Mouse (Mus musculus): ENCODE measurements around the gene Gmnc.

The Gmnc gene

DNA sequence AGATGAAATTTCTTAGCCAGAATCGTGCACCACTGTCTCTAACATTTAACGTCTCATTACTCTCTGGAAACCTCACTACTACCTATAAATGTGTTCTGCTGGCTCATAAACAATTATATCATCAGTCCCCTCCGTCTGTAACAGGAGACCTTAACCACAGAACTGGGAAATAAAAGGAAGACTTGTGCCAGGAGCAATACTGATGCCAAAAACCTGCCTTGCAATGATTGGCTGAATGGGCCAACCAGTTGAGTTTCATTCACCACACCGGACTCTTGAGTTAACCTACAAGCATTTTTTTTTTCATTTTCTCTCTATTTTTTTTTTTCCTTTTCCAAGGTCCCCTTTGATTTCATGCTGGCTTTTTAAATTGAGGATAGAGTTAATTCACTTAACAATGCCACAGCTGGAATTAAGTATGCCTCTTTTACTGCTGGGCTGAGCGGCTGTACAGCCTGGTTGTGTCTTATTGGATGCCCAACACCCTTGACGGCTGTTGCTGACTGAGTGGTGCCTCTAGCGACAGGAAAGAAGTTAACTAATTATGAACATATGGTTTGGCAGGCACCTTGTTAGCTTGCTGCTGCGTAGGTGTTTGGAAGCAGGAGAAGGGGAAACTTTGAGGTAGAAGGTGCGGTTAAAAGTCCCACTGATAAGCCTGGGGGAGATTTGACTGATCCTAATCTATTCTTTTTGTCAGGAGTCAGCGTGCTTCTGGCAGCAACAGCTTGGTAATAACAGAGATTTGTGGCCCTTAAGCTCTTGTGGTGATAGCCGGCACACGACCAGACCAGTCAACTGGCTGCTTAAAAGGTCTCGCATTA, at the start of gene Gmnc:
Gene Gmnc (minus strand): TSS at position 176 of the 824 bp plus-strand sequence.
- DNase-seq (ENCODE audit: low spot score in 2 of 2): no peak

DNA sequence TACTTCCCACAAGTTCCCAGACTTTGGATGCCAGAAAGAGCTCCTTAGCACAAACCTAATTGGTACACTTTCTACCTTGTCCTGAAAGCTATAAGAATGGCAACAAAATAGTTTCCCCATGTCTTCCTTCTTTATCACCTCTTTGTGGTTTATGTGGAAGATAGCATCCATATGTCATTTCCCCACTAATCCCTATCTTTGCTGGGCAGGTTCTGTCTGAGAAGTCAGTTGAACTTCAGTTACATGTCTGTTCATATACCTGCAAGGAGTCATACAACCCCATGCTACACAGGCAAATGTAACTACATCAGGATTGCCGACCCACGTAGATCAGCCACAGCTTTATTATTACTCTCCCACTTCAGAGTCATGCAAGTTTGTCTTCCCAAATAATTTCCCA, 35.8 kb upstream of the Gmnc start:
- DNase-seq (ENCODE audit: low spot score in 2 of 2): no peak

DNA sequence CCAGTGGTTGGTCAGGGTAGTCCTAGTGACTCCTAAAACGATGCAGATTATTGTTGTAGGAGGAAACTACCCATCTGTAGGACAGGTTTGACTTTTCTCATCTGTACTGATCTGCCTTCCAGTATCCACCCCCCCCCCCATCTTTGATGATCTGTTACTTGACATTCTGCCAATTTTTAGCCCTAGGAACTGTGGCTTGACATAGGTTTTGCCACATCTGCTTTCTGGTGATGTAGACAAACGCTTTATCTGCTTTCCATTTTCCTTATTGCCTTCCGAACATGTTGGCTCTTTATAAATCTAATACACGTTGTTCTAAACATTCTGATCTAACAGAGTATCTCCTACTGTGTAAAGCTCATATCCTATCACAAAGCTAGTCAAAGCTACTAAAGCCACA, 34.8 kb upstream of the Gmnc start:
- no peak for DNase-seq (ENCODE audit: low spot score in 2 of 2)

DNA sequence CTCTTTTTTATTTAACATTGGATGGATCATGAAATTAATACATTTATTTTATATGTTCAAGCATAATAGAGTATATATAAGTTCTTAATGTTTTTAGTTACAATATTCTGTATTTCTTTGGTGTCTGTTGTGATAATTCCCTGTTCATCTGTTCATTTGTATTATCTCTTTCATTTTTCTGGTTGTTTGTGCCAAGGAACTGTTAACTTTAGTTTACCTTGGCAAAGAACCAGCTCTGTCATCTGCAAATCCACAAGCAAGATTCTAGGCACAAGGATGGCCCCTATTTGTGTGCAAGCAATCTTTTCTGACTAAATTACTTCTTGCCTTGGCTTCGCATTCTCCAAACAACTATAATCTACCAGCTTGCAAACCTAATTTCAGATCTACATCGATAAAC, 31.3 kb upstream of the Gmnc start:
- DNase-seq (ENCODE audit: low spot score in 2 of 2): no peak

DNA sequence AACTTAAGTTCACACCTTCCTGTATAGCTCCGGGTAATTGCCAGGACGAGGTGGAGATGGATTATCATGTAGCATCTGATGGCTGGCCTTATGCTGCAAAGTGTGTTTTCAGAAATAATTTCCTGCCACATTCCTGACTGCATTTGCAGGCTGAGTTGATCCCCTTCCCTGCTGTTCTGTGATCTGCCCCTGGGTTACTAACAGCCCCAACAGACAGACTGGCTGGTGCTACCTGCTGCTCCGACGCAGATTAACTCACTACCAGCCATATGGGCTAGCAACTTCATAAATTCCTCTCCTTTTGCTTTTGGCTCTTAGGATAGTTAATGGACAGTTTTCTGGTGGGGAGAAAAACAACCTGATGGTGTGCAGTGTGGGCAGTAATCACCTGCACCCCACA, 25.9 kb upstream of the Gmnc start:
- DNase-seq (ENCODE audit: low spot score in 2 of 2): no peak

DNA sequence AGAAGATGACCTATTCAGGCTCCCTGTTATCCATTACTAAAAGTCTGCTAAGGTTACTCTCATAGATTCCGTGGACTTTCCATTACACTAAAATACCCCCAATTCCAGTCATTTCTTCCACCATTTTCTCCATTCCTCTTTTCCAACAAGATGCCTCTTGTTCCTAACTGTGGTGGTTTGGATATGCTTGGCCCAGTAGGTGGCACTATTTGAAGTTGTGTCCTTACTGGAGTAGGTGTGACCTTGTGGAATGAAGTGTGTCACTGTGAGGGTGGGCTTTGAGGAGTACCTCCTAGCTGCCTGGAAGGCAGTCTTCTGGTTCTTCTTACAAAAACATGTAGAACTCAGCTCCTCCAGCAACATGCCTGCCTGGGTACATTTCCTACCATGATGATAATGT, 11.3 kb upstream of the Gmnc start:
- DNase-seq (ENCODE audit: low spot score in 2 of 2): no peak

DNA sequence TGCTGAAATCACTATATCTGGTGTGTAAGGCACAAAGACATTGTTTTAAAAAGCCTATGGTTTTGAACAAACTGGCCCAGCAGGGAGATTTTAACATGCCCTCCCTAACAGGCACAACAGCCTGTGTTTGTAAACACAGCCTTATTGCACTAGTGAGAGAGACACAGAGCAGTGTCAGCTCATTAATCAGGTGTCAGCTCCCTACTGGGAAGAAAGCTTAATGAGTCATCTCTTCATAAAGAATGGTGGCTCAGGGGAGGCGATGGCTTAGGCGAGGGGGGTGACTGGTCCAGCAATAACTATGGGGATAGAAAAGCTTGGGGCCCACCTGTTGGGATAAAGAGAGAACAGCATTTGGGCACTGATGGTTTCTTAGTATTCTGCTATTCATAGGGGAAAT, 8.1 kb upstream of the Gmnc start:
- DNase-seq (ENCODE audit: low spot score in 2 of 2): no peak

DNA sequence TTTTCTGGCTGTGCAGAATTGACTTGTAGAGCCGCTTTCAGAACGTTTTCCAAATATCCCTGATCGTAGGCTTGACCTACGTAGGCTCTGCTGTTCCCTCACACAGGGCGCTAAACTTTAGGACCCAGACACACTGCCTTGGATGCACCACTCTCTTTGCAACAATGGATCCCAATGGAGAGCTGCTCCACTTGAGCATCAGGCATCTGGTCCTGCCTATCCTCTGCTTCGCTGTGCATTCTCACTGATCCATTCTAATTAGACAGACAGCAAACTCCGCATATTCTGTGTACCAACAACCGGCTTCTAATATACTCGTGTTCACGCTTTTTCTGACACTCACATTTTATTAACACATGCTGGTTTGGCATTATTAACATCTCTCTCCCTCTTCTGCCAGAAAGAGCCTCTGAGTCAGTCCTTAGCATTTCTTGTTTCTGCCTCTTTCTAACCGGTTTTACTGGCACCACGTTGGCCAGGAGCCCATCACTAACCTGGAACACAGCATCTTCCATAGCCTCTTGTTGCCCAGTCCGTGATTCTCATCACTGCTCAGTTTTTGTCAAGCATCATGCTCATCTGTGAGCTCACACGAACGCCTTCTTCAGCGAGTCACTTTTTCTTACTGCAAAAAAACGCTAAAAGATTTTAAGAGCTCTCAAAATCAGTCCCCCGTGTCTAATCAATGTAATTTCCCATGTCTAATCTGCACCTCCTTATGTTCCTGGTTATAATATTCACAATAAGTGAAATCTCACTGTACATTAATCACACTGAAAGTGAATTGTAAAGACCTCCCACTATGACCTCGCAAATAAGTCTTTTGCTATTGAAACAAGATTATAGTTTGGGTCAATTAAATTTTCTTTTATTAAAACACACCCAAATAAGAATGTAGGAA, 1.8 kb downstream of the Gmnc start:
- no peak for DNase-seq (ENCODE audit: low spot score in 2 of 2)

DNA sequence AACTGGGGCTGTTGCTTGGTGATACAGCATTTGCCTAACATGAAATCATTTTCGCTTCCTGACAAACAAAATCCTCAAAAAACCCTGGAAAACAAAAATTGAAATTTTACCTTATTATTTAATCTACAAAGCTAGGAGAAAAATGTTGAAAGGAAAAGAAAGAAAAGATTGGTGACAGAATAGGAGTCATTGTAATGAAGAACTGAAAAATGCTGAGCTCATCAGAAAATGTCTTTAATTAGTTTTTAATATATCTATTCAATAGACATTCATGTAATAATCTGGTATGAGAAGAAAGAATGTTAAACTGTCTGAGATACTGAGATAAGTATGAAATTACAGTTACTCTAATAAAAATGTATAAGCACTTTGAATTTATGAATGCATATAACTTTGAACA, 3.3 kb downstream of the Gmnc start:
- DNase-seq (ENCODE audit: low spot score in 2 of 2): no peak

DNA sequence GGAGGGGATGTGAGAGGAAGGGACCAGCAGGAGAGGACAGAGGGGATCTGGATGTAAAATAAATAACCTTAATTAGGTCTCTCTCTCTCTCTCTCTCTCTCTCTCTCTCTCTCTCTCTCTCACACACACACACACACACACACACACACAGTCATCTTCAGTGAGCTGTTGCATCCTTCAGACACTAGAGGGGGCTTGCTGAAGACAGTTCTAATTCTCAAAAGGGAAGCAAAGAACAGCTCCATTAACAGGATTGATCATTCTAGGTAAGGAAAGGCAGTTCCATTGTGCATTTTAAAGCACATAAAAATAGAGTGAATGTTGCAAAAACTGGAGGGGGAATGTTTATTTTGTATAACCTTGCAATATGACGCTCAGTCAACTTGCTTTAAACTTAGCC, 5.7 kb downstream of the Gmnc start:
- DNase-seq (ENCODE audit: low spot score in 2 of 2): no peak

DNA sequence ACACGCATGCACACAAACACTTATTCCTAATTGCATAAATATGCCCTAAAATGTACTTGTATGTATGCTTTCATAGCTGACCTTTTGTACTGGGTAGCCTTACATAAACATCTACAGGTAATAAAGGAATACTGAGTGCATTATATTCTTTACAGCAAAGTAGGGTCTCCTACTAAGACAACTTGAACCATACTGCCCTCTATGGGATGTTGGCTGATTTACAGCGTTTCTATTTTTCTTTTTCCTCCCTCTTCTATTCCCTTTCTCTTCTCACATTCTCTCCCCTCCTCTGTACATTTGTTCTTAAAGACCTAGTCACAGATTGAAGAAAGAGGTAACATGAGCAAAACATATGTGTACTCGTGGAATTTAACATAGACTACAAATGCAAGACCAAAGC, 9.3 kb downstream of the Gmnc start:
- DNase-seq (ENCODE audit: low spot score in 2 of 2): no peak

DNA sequence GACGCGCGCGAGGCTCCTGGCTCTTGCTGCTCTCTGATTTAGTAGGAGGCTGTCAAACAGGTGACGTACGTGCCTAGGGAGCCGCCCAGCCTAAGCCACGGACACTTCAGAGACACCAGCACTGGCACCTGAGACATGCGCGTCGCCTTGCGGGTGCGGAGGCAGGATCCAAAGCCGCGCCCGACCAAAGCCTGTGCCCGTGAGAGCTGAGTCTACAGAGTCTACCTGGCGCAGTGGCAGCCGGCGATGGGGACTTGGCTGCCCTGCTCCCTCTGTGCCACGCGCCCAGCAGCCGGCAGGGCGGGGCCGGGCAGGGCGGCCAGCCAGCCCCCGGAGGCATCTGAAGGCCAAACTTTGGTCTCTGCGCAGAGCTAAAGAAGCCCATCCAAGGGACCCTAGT, 23.5 kb downstream of the Gmnc start:
- peak in 1 of 2 experiments; percentile 9 for DNase-seq (ENCODE audit: low spot score in 2 of 2)

DNA sequence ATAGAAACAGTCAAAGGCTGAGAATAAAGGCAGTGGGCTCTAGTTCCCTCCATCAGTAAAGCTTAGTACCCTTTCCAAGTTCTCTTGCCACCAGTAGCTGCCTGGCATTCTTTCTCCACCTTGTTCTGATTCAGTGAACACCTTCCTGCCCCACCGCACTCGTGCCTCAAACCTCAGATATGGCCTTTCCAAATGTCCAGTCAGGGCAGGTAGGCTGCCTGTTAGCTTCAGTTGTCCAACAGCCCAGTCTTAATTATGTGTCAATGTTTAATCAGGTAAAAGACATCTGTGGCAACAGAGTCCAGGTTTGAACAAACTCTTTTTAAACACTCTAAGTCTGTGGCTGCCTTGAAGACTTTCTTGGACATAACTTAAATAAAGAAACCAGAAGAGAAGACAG, 24.6 kb downstream of the Gmnc start:
- DNase-seq (ENCODE audit: low spot score in 2 of 2): no peak

DNA sequence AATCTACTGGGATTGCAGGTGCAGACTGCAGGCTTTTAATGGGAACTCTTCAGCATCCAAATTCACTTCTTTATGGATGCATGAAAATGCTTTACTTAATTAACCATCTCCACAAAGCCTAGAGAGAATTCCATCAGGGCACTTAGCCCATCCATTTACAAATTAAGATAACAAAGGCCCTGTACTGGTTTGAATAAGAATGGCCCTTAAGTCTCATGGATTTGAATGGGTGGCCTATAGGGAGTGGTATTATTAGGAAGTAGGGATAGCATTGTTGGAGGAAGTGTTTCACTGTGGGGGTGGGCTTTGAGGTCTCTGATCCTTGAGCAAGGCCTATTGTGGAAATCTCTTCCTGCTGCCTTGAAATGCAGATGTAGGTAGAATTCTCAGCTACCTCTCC, 29.5 kb downstream of the Gmnc start:
- no peak for DNase-seq (ENCODE audit: low spot score in 2 of 2)

DNA sequence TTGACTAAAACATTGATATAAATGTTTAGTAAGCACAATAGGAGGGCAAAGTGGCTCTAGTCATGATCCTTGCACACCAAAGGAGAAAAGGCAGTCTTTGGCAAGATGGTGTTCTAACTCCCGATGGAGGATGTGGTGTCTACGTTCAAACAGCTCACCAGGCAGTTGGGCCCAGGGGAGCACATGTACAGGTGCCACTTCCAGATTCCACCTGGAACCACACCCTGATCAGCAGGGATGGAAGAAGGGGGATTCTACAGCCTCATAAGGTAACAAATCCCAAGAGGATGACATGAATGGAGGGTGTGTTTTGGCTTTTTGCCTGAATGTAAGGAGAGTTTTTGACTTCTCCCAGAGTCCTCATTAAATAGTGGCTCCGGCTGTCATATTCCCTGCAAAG, 39.9 kb downstream of the Gmnc start:
- no peak for DNase-seq (ENCODE audit: low spot score in 2 of 2)

DNA sequence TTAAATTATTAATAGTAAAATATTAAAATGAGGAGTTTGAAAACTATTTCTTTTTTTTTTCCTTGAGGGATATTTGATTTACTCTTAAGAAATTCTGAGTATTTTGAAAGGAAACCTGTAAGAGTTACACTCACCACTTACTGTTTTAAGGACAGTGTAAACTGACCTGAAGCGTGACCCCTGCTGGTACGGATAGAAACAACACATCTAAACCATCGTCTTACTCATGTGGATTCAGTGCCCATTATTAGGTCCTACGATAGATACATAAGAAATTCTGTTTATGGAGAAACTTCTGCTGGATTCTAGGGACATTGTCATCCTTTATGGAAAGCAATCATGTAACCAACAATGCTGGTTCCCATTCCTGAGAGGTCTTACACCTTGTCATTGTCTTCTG, 41.2 kb downstream of the Gmnc start:
- no peak for DNase-seq (ENCODE audit: low spot score in 2 of 2)

DNA sequence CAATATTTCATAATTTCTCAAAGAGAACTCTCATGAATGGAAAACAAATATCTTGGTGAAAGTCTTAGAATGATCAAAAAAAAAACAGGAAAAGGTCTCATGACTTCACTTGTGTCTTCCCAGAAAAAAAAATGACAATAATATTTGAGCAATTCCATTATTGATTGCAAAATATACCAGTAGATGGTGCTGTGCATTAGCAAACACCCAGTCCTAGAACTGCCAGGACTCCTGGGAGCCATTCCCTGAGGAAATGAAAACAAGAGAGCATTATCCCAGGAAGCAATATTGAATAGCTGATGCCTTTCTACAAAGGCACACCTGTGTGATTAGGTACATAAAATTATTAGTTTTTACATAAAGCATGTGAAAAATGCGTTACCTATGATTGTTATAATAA, 87.5 kb downstream of the Gmnc start:
- DNase-seq (ENCODE audit: low spot score in 2 of 2): no peak

DNA sequence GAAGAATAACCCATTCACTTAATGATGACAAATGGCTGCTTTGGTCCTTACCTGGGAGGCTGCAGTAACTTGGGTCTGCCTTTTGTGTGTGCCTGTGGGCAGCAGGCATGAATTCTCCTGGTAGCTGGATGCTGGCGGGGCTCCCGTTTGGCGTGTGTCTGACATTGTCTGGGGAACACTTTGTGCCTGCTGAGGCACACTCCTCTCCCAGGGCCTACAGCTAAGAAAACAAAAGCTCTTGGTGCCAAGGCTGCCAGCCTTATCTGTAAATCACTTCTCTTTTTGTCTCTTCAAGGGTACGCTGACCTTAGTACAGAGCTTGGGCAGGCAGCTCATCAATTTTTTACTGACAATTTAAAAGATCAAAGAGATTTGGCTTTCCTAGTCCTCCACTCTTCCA, 90.0 kb downstream of the Gmnc start:
- DNase-seq (ENCODE audit: low spot score in 2 of 2): no peak

DNA sequence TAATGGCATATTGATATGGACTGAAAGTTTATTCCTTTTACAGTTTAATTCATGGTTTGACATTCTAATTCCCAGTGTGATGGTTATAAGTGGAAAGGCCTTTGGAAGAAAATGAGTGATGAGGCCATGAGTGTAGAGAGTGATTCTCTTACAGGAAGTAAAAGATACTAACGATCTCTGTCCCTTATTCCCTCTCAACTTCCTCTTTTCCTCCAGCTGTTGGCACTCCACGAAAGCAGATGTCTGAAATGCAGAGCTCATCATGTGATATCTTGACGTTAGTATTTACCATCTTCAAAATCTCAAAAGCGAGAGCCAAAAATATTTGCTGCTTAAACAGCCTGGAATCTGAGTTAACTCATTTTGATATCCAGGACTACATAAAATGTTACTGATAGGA, 105.1 kb downstream of the Gmnc start:
- no peak for DNase-seq (ENCODE audit: low spot score in 2 of 2)

DNA sequence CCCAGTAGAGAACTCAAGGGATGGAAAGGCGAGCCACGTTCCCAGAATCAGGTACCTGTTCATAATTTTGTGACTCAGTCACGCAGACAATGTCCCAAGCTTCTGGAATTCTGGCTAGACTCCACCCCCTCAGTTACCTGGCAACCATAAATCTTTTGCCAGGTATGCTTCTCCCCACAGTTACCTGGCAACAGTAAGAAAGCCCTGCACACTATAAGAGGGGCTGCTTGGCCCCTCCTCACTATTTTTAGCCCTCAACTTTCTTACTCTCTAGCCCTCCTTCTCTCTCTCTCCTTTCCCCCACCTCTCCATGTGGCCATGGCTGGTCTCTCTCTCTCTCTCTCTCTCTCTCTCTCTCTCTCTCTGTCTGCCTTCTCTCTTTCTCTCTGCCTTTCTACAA, 114.6 kb downstream of the Gmnc start:
- DNase-seq (ENCODE audit: low spot score in 2 of 2): no peak
